Mouse (Mus musculus) adrenal gland, adult 18-20 months (tissue): ENCODE data around the gene Tbc1d1. TPM values are rescaled to one million over a fixed set of nuclear protein-coding genes. Genes with fewer than 3 reads are reported as not detected.
"Not testable (repeated sequence)": the region's sequence is repeated elsewhere in the genome, so short reads cannot be mapped to it uniquely, and the experiment has no call there.

Experiments used
- DNase-seq, 2 experiments: peaks; one replicate each; pipeline ENCODE4 v3.0.0; 2021 to 2022; ENCODE audit warnings: low spot score in 2 of 2
- total RNA-seq, 2 experiments: library from RNA; stranded (reverse); gene quantifications; 1 replicate in 1 of 2; 2 replicates in 1 of 2; pipeline ENCODE4 v1.2.3; 2021

Tbc1d1 gene
- total RNA-seq, 2 experiments from 2014 or later = 10.0 to 17.6 TPM

- no peak for DNase-seq
Measured at GRCm38 (mm10) chr5:64346343-64346885, 190.3 kb downstream of the Tbc1d1 start.

DNA sequence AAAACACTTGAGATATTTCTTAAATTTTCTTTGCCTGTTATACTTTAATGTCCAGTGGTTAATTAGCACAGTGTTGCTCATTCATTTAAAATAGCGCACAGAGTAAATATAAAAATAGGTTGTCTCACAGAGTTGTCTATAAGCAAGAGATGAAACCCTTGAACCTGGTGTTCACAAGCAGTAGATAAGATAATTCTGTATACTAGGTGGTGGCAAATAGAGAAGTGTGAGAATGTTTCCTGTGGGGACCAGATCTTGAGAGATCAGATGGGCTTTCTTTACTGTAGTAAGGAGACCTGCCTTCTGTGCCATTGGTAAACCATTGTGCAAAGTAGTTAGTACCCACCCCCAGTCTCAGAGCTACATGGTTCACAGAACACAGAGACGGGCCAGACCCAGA lies 192.1 kb downstream of the Tbc1d1 start:
- no peak for DNase-seq

GRCm38 (mm10) chr5:64348780-64349179 lies 192.7 kb downstream of the Tbc1d1 start:
- no peak for DNase-seq

DNA sequence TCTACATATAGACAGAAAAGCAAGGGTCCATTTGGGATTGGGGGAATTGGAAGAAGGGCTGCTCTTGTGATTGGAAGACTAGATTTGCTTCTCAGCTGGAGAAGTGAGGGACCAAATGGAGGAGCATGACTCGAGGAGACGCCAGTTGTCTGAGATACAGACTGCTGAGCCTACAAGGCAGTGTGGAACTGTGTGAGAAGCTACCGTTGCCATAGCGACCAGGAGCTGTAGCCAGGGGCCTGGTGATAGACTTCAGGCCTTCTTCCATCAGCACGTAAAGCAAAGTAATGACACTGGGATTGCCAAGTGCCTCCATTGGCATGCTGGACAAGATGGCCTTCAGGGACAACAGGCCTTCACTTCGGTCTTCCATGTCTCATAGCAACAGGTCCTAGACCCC lies 195.9 kb downstream of the Tbc1d1 start:
- no peak for DNase-seq

DNA sequence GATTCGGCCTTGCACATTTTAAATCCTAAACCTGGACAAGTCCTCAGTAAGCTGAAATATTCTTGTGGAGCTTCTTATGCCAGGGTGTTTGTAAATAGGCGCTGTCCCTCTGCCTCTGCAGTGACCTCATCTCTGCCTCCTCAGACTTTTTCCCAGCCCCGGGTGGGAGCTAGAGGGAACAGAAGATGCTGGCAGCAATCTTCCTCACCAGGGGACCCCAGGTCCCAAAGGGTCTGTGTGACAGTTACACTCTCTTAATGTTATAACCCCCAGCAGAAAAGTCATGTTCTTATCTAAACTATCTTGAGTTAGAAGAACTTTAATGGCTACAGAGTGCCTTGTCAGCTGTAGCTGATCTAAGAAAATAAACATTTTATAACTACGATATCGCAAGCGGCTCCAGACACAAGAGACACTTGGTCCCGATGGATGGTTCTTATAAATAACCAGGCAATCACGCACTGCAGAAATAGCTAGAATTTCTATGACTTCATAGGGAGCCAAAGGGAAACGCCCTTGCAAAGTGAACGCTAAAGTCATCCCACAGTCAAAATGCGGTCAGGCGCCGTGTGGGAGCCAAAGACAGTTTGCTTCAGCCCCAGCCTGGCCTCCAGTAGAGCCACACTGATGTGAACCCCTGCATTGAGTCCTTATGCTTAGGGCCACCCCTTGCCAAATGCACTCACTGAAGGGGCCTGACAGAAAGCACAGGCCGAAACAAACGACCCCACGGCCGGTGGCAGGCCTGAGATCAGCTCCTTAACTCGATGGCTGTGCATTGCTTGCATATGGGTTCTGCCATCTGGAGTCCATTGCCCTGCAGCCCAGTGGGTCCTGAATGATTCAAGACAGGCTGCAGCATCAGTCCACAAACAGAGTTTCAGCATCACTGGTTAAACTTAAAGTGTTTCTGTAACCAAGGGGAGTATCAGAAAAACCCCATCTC lies 202.8 kb downstream of the Tbc1d1 start:
- DNase-seq = no peak

DNA sequence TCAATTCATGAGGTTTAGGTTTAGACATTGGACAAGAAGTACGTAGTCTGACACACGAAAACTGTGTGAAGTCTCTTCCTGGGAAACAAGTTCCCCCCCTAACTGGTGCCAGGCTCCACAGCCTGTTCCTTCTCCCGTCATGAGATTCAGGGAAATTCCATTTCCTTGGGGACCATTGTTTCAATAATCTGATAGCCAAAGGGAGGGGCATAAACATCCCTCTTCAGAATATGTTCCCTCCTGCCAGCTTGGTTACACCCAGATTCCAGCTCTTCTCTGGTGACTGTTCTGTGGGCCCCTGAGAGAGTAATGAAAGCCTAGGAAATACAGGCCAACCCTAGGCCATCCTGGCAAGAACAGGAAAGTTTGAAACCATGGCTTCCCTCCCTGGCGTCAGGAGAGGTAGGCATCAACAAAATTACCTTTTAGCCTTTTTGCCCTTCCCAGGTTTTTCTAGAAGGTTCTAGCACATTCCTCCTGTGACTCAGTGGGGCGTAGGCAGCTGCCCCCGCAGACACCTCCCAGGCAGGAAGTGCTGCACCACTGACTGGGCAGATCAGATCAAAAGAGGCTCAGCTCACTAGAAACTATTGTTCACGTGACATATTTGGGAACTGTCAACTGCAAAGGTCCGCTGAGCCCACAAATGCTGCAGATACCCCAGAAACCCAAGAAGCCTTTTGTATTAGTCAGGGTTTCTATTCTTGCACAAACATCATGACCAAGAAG lies 204.2 kb downstream of the Tbc1d1 start:
- DNase-seq = no peak

DNA sequence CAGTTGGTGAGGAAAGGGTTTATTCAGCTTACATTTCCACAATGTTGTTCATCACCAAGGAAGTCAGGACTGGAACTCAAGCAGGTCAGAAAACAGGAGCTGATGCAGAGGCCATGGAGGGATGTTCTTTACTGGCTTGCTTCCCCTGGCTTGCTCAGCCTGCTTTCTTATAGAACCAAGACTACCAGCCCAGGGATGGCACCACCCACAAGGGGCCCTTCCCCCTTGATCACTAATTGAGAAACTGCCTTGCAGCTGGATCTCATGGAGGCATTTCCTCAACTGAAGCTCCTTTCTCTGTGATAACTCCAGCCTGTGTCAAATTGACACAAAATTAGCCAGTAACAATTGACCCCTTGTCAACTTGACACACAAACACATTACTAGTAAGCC lies 204.8 kb downstream of the Tbc1d1 start:
- not testable (repeated sequence) for DNase-seq

DNA sequence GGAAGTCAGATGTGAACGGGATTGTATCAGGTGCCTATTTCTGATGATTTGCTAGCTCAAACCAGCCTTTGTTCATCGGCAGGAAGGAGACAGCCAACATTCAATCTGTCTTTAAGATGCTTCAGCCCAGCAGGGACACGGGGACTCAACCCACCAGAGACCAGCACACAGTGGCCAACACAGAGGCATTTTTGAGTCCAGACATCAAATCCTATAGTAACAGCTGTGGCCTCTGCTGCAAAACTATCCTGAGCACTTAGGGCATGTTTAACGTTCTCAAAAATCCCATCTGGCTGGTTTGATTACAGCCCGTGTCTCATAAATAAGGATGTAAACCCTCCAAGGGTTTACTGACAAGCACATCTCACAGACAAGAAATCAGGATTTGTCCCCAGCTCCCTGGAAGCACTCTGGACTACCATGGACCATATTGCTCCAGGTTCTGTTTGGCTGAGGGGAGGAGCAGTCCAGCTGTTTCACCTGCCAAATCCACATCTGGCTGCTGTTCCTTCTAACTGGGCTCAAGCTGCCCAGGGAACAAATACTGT lies 207.8 kb downstream of the Tbc1d1 start:
- no peak for DNase-seq

DNA sequence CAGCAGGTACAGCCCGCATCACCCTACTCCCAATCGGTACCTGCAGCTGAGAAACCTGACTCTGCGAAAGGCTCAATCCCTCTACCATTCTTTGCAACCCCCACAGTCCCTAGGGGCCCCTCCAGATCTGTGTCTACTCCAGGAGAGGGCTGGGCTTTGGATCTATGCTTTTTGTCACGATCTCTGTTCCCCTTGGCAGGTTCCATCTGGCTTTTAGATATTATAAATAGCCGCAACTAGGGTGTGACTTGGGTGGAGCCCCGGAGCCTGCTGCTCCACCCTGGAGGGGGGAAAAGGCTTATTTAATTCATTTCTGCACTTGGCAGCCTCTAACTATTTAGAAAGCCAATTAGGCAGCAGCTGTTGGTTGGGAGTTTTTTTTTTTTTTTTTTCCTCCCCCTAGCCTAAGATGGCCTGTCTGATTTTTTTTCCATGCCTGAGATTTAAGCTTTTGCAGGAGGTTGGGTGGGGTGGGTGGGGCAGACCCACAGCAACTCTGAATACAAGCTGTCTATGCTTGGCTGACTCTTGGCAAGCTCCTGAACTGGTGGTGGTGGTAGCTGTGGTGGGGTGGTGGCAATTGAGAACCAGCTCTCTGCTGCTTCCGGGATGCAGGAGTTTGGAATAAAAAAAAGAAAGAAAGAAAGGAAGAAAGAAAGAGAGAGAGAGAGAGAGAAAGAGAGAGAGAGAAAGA lies 208.5 kb downstream of the Tbc1d1 start:
- DNase-seq = no peak

- DNase-seq = no peak
Measured at GRCm38 (mm10) chr5:64365187-64366066, 209.3 kb downstream of the Tbc1d1 start.

DNA sequence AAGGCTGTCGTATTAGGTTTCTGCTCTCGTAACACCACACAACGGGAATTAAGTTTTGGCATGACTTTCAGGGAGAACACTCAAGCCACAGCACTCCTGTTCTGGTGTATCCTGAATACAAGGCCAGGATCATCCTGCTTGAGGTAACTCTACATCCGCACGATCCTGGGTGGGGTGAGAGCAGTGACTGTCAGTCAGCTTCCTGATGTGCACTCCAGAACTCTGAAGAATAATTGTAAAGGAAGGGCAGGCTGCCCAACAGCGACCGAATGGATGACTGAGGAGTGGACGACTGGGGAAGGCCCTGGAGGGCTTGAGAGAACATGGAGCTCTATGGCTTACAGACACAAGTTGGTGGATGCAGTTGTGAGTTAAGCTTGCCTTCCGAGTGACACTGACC lies 210.0 kb downstream of the Tbc1d1 start:
- no peak for DNase-seq

- peak; percentile 60 to 65 for DNase-seq
Measured at GRCm38 (mm10) chr5:64367426-64367825, 211.3 kb downstream of the Tbc1d1 start.

DNA sequence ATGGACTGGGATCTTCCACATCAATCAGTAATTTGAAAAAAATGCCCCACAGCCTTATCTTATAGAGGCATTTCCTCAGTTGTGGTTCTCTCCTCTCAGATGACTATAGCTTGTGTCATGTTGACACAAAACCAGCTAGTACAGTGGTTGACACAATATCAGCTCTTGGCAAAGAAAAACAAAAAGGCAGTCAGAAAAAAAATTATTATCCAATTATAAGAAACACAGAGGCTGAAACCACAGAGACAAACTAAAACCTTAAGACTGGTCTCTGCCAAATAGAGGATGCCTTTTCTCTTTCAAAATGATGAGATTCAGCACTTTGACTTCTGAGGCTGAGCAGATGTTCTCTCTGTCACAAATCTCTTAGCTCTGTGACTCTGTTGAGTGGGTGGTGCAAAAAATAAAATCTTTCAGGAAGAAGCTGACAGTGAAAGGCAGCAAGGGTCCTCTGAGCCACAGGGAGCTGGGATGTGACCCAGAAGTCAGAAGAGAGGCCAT lies 215.3 kb downstream of the Tbc1d1 start:
- DNase-seq = no peak

GRCm38 (mm10) chr5:64372292-64372961 lies 216.3 kb downstream of the Tbc1d1 start:
- DNase-seq = no peak

- DNase-seq = no peak
Measured at GRCm38 (mm10) chr5:64373695-64374094, 217.6 kb downstream of the Tbc1d1 start.

GRCm38 (mm10) chr5:64375851-64376250 lies 219.7 kb downstream of the Tbc1d1 start:
- no peak for DNase-seq

- no peak for DNase-seq
Measured at GRCm38 (mm10) chr5:64376466-64376865, 220.4 kb downstream of the Tbc1d1 start.

GRCm38 (mm10) chr5:64377705-64378104 lies 221.6 kb downstream of the Tbc1d1 start:
- DNase-seq = no peak

DNA sequence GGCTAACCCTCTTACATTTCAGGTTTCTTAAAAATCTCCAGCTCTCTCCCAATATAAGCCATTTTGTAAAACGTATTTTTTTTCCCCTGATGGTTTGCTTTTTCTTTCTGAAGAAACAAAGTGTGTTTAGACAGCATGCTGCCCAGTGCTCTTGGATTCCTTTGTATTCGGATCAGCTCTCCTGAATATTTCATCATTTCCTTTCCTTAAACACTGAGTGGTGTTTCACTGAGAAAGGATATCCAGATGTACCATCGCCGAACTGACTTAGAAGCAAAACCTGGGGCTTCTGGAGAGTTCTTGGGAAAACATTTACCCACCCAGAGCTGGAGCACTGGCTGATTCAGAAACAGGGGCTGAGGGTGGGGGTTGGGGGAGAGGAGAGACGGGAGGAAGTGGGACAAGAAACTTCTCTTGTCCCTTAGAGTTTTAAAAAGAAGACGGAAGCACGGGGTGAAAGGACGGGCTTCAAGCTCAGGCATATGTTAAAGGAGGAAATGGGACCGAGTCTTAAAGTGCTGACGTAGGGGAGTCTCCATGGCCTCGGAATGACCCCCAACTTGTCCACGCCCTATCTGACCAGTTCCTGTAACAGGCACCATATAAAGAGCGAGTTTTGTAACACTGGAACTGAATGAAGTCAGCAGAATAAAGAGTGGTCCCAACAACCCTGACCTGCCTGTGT lies 222.6 kb downstream of the Tbc1d1 start:
- DNase-seq = no peak
